Mouse (Mus musculus) embryonic fibroblast, embryonic 13.5 days (primary cell): ENCODE data around the gene Cacnb4.

Experiments
- CTCF ChIP-seq: IDR thresholded peaks from 2 replicates; pipeline ENCODE4 v1.5.1; 2011; ENCODE audit warnings: mild to moderate bottlenecking, control low read depth, low read length, moderate library complexity, borderline replicate concordance; ENCODE audit not compliant: insufficient read depth
- POLR2A ChIP-seq: IDR thresholded peaks from 2 replicates; pipeline ENCODE4 v1.6.1; 2011; ENCODE audit warnings: low read depth, mild to moderate bottlenecking, control low read depth, low read length, moderate library complexity

DNA sequence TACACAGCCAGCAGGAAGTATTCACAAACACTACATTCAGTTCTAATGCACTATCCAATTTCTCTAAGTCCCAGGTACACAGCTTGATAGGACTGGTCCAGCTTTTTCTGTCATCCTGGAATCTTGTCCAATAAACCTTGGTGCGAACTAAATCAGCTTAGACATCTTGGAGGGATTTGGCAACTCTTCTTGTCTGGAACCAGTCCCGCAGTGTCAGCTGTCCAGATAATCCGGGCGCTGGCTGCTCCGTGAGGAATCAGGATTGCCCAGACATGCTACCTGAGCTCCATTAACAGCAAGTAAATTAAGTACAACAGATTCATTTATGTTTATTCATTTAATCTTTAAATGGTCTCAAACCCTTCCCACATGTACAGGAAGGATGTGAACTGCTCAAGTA, 61.2 kb downstream of the Cacnb4 start:
- TF ChIP-seq POLR2A (no peak), CTCF (no peak)
